Mouse (Mus musculus) cerebellum, adult 2 months (tissue): Measurements from ENCODE around the gene Slit3.

Source experiments
- CTCF ChIP-seq: fragments of 200-500 bp; IDR thresholded peaks from 2 replicates; pipeline ENCODE4 v1.5.1; 2011; ENCODE audit warnings: low read depth, mild to moderate bottlenecking, control low read depth, low read length, moderate library complexity, borderline replicate concordance; ENCODE audit not compliant: insufficient read depth
- POLR2A ChIP-seq: fragments of 200-500 bp; IDR thresholded peaks from 2 replicates; pipeline ENCODE4 v1.6.1; 2011; ENCODE audit warnings: low read length, control low read depth, borderline replicate concordance; ENCODE audit not compliant: insufficient read depth

- TF ChIP-seq CTCF = no peak
- no peak for TF ChIP-seq POLR2A
These were observed 58.3 kb downstream of the Slit3 start for GRCm38 (mm10) chr11:35179305-35179704.
